Mouse (Mus musculus) cortical plate, adult 2 months (tissue): ENCODE measurements around the gene Ddah2. TPM values are rescaled to one million over a fixed set of nuclear protein-coding genes. Genes with fewer than 3 reads are reported as not detected.

Experiments used
- H3K27ac ChIP-seq: fragments of 200-500 bp; 2 replicates; pipeline ENCODE4 v1.5.1; 2012; ENCODE audit warnings: low read length, control low read depth, inconsistent platforms; ENCODE audit not compliant: insufficient read depth
- H3K4me1 ChIP-seq: fragments of 200-500 bp; 2 replicates; pipeline ENCODE4 v1.6.1; 2011; ENCODE audit warnings: low read length; ENCODE audit not compliant: control insufficient read depth, insufficient read depth
- H3K4me3 ChIP-seq: fragments of 200-500 bp; 2 replicates; pipeline ENCODE4 v1.5.1; 2011; ENCODE audit warnings: mild to moderate bottlenecking, low read length, control low read depth; ENCODE audit not compliant: insufficient read depth
- CTCF ChIP-seq: fragments of 200-500 bp; IDR thresholded peaks from 2 replicates; pipeline ENCODE4 v1.5.1; 2011; ENCODE audit warnings: mild to moderate bottlenecking, control low read depth, low read length; ENCODE audit not compliant: insufficient read depth; ENCODE audit errors: extremely low read depth
- POLR2A ChIP-seq: fragments of 200-500 bp; IDR thresholded peaks from 2 replicates; pipeline ENCODE4 v1.6.1; 2011; ENCODE audit warnings: mild to moderate bottlenecking, low read length, control low read depth; ENCODE audit not compliant: insufficient read depth; ENCODE audit errors: extremely low read depth
- polyA plus RNA-seq: library from polyadenylated mRNA; depleted of rRNA; stranded (reverse); fragments of >200 nt; gene quantifications from 2 replicates; pipeline ENCODE4 v1.2.3, GENCODE M21; 2012; rRNA removed

Gene Ddah2
- polyA plus RNA-seq = 25.1 and 26.8 TPM in 2 replicates

GRCm38 (mm10) chr17:35058911-35059892 lies at the start of gene Ddah2:
Ddah2 (plus strand) TSS chr17:35059035.
- H3K27ac ChIP-seq = no peak within 1 kb of the TSS
- 0 out of 2 replicates have a peak, but pooled peaks have one; percentile 16 for TF ChIP-seq CTCF
- TF ChIP-seq POLR2A = no peak
- H3K4me1 ChIP-seq = no peaks in the 10 kb centered on the region
- H3K4me3 ChIP-seq = peak within 1 kb of the TSS; percentile 86

- no peaks in the 10 kb centered on the region for H3K4me1 ChIP-seq
- no peak for TF ChIP-seq POLR2A
- no peak for TF ChIP-seq CTCF
- no peak overlapping the region for H3K4me3 ChIP-seq
- no peak overlapping the region for H3K27ac ChIP-seq
These were observed 49.2 kb upstream of the Ddah2 start for GRCm38 (mm10) chr17:35009586-35009985.

- Histone ChIP-seq H3K4me1 (no peaks in the 10 kb centered on the region), H3K4me3 (no peak overlapping the region), H3K27ac (no peak overlapping the region)
- TF ChIP-seq POLR2A (no peak), CTCF (no peak)
These were observed 47.4 kb upstream of the Ddah2 start for GRCm38 (mm10) chr17:35011440-35011839.

- Histone ChIP-seq H3K4me1 (no peaks in the 10 kb centered on the region), H3K4me3 (no peak overlapping the region), H3K27ac (no peak overlapping the region)
- TF ChIP-seq POLR2A (no peak), CTCF (no peak)
These were observed 46.4 kb upstream of the Ddah2 start for GRCm38 (mm10) chr17:35012430-35012829.

DNA sequence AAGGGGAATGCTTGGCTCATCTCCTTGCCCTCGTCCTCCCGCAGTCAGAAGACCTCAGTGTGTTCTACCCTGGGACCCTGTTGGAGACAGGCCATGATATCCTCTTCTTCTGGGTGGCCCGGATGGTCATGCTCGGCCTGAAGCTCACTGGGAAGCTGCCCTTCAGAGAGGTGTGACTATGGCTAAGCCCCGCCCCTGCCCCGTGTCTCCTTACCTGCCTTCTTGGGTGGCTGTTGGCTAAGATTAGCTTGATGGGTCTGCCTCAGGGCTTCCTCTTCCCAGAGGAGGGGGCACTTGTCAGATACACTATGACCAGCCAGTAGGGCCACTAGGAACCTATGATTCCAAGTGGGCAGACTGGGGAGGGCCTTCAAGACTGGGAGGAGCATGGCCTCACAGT lies 45.6 kb upstream of the Ddah2 start:
- Histone ChIP-seq H3K4me1 (no peaks in the 10 kb centered on the region), H3K27ac (no peak overlapping the region), H3K4me3 (no peak overlapping the region)
- TF ChIP-seq CTCF (no peak), POLR2A (no peak)

DNA sequence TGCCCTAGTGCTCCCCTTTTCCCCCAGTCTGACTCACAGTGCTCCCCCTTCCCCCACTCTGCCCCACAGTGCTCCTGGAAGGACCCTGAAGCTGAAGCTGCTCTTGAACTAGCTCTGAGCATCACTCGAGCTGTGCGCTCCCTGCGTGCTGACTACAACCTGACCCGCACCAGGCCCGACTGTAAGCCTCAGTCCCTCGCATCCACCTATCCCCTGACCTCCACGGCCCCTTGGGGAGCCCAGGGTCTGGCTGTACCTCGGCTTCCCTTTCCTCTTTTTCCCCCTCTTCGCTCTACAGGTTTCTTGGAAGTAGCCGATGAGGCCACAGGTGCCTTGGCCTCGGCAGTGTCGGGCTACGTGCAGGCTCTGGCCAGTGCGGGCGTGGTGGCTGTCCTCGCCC lies 43.5 kb upstream of the Ddah2 start:
- TF ChIP-seq POLR2A (no peak), CTCF (no peak)
- Histone ChIP-seq H3K4me1 (no peaks in the 10 kb centered on the region), H3K4me3 (no peak overlapping the region), H3K27ac (no peak overlapping the region)

GRCm38 (mm10) chr17:35016376-35016775 lies 42.5 kb upstream of the Ddah2 start, which contains the start of gene Vwa7:
Vwa7 (plus strand) TSS chr17:35016579.
- Histone ChIP-seq H3K4me1 (no peaks in the 10 kb centered on the region), H3K4me3 (no peak within 1 kb of the TSS), H3K27ac (no peak within 1 kb of the TSS)
- TF ChIP-seq CTCF = no peak
- TF ChIP-seq POLR2A = no peak

DNA sequence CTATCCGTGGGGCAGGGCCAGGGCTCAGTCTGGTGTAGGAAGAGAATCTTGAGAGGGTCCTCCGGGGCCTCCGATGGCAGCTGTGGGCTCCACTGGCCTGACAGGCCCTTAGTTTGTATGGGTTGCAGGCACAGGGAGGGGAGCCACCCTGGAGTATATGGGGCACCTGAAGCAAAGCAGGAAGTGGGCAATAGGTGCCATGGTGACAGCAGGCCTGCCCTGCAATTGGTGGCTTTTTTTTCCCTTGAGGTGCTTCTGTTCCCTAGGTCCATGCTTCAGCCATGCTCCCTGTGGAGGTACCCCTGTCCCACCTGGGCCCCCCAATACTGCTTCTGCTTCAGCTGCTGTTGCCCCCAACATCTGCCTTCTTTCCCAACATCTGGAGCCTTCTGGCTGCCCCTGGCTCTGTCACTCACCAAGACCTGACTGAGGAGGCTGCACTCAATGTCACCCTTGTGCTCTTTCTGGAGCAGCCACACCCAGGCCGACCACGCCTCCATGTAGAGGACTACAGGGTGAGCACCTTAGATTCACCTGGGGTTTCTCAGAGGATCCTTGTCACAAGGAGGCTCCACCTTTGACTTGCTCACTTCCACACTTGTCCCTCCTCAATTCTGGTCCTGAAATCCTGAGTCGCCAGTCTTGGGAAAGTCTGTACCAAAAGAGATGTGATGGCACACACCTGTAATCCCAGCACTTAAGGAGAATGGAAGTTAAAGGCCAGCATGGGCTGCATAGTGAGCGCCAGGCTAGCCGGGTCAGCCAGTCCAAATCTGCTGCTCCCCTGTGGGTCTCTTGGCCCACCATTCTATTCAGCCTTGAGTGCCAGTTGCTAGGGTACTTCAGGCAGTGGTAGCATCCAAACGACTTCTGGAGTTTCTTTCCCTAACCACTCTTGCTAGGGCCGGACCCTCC lies 41.8 kb upstream of the Ddah2 start:
- Histone ChIP-seq H3K4me3 (no peak overlapping the region), H3K27ac (no peak overlapping the region), H3K4me1 (no peaks in the 10 kb centered on the region)
- TF ChIP-seq CTCF (no peak), POLR2A (no peak)

- no peaks in the 10 kb centered on the region for H3K4me1 ChIP-seq
- no peak overlapping the region for H3K4me3 ChIP-seq
- no peak overlapping the region for H3K27ac ChIP-seq
- TF ChIP-seq POLR2A (no peak), CTCF (no peak)
These were observed 41.2 kb upstream of the Ddah2 start for GRCm38 (mm10) chr17:35017706-35018030.

DNA sequence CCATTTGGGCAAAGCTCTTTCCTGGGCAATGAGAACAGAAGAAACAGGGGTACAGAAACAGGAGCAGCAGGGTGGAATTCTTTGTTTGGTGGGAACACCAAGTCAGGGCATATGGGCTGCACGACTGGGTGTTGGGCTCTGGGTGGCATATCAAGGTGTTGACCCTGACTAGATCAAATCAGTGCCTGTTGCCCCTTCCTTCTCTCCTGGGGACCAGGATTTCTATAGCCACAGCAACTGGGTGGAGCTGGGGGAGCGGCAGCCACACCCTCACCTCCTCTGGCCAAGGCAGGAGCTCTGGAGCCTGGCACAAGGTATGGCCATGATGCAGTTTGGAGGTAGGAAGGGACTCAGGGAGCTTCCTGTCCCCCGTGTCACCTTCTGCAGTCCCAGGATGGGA lies 40.7 kb upstream of the Ddah2 start:
- Histone ChIP-seq H3K4me1 (no peaks in the 10 kb centered on the region), H3K27ac (no peak overlapping the region), H3K4me3 (no peak overlapping the region)
- TF ChIP-seq CTCF (no peak), POLR2A (no peak)
